Mouse (Mus musculus): ENCODE data around the gene Hist1h1a.

Hist1h1a gene

GRCm38 (mm10) chr13:23750839-23751477 lies 12.5 kb upstream of the Hist1h1a start, which contains the start of gene Hist1h2ab:
TSS of gene Hist1h2ab (plus strand) at chr13:23751126.
- ChIA-PET POLR2A (interaction anchor here (0.6 to 44.4 kb wide), 82 partner anchors 7 to 1922 kb away, joined by 3 to 2331 read pairs (median 7); partner anchors contain the start of genes Hist1h1a (in 4 of the 4), Hist1h1c (in 4 of the 4), Hist1h3a (in 4 of the 4) and Hist1h4a (in 4 of the 4)), CTCF (interaction anchor here in 1 of 4 experiments (1.6 to 2.6 kb wide), 2 partner anchors 10 to 11 kb away, joined by 4 to 11 read pairs; partner anchors contain the start of genes Hist1h1c and Hist1h4a)

- CTCF ChIA-PET: interaction anchor here in 1 of 4 experiments (0.8 to 2.6 kb wide), 5 partner anchors 9 to 67 kb away, joined by 3 to 11 read pairs (median 4); partner anchors contain the start of genes Hist1h1c, Hist1h2bc and Hist1h4a
- POLR2A ChIA-PET: interaction anchor here (0.6 to 44.4 kb wide), 96 partner anchors 6 to 1925 kb away, joined by 3 to 2331 read pairs (median 6); partner anchors contain the start of genes Hist1h1a (in 4 of the 4), Hist1h1c (in 4 of the 4), Hist1h3a (in 4 of the 4) and Hist1h4a (in 4 of the 4)
Measured at GRCm38 (mm10) chr13:23751478-23751956, 11.9 kb upstream of the Hist1h1a start.

GRCm38 (mm10) chr13:23752067-23752741 lies 11.3 kb upstream of the Hist1h1a start, which contains the start of gene Hist1h3b:
TSS of gene Hist1h3b (plus strand) at chr13:23752267.
- ChIA-PET CTCF (interaction anchor here in 1 of 4 experiments (0.8 to 2.6 kb wide), 5 partner anchors 9 to 68 kb away, joined by 3 to 11 read pairs (median 4); partner anchors contain the start of genes Hist1h1c, Hist1h2bc and Hist1h4a), POLR2A (interaction anchor here (0.6 to 44.4 kb wide), 95 partner anchors 6 to 1999 kb away, joined by 3 to 2331 read pairs (median 6); partner anchors contain the start of genes Hist1h1a (in 4 of the 4), Hist1h1c (in 4 of the 4), Hist1h3a (in 4 of the 4) and Hist1h4a (in 4 of the 4))

DNA sequence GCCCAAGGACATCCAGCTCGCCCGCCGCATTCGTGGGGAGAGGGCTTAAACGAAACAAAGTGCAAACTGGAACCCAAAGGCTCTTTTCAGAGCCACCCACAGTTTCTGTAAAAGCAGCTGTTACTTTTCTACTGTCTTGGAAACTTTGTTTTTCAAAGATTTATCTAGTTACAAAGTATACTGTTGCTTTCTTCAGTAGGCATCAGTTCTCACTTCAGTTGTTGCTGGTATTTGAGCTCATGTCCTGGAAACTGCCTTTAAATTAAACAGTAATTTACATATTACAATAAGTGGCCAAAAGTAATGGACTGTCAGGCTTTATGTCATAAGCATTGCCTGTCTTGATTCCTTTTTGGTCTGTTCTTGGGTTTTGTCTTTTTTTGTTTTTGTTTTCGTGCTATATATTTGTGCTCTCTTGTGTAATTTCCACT lies 10.7 kb upstream of the Hist1h1a start:
- CTCF ChIA-PET: interaction anchor here in 1 of 4 experiments (1.1 to 2.6 kb wide), 3 partner anchors 8 to 15 kb away, joined by 4 to 11 read pairs (median 4); partner anchors contain the start of genes Hist1h1c and Hist1h4a
- POLR2A ChIA-PET: interaction anchor here (0.6 to 44.4 kb wide), 61 partner anchors 5 to 1999 kb away, joined by 3 to 2331 read pairs (median 10); partner anchors contain the start of genes Hist1h1a (in 4 of the 4), Hist1h1c (in 4 of the 4), Hist1h3a (in 4 of the 4) and Hist1h3c (in 4 of the 4)

DNA sequence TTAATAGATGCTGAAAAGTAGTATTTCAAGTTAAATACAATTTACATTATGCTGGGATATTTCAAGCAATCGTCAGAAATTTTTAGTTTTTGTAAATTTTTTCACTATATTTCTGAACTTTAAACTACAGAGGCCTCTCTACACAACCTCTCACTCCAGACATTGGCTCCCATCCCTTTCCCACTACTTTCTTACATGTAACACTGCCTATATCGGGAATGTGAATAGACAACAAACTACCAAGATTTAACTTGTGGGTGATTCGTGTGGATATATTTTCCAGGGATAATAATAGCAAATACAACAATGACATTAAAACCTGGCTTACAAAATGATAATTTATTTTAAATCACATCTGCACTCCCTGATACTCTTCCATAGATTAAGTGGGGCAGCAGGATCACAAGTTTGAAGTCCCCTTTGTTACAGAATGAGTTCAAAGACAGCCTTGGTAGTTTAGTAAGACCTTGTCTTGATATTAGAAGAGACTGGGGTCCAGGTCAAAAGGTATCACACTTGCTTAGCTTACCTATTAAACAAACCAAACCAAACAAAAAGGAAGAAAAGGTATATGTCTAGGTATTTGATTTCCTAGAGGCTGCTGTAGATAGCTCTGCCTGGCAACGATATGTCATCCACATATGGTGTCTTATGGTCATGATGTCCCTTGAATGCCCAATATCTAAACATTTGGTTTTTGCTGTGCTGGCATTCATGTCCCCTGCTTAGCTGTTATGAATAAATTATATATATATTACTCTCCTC lies 10.0 kb upstream of the Hist1h1a start:
- POLR2A ChIA-PET: interaction anchor here (0.5 to 44.4 kb wide), 41 partner anchors 4 to 1888 kb away, joined by 3 to 2331 read pairs (median 19); partner anchors contain the start of genes Hist1h1a (in 4 of the 4), Hist1h3a (in 4 of the 4), Hist1h3c (in 4 of the 4) and Hist1h1c (in 3 of the 4)
- CTCF ChIA-PET: no interaction called here

DNA sequence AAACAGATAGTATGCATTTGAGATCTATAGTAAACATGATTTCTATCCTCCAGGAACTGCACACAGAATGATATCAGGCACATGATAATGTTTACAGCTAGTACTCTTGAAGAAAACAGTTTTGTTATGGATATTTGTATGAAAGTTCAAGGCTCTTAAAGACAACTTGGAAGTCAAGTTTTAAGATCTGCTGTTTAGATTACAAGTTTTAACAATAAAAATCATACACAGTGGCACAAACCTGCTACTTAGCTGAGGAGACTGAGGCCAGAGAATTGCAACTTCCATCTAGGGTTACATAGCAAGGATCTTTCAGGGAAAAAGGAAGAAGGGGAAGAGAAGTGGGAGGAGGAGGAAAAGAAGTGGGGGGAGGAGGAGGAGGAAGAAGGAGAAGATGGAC lies 8.5 kb upstream of the Hist1h1a start:
- ChIA-PET CTCF (no interaction called here), POLR2A (interaction anchor here (0.7 to 44.4 kb wide), 14 partner anchors 3 to 183 kb away, joined by 3 to 2331 read pairs (median 70); partner anchors contain the start of genes Hist1h3c (in 4 of the 4), Hist1h1a (in 3 of the 4), Hist1h1c (in 3 of the 4) and Hist1h3a (in 3 of the 4))

DNA sequence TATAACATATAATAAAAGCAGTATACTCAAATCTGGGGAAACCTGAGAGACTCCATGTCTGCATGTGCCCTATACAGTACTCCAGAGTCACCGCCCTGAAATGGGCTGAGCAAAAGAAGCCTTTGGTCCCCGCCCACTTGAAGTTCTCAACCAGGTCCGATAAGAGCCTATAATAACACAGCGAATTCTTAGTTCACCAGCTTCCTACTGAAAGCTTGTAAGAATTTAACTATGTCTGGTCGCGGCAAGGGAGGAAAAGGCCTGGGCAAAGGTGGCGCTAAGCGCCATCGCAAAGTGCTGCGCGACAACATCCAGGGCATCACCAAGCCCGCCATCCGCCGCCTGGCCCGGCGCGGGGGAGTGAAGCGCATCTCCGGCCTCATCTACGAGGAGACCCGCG lies 6.7 kb upstream of the Hist1h1a start, which contains the start of gene Hist1h4b:
Hist1h4b (plus strand) TSS at position 224 of the 400 bp plus-strand sequence.
- ChIA-PET POLR2A (interaction anchor here (0.6 to 44.4 kb wide), 50 partner anchors 1 to 1722 kb away, joined by 3 to 2331 read pairs (median 5); partner anchors contain the start of genes Hist1h1c (in 4 of the 4), Hist1h2bb (in 4 of the 4), Hist1h3c (in 4 of the 4) and Hist1h2ac (in 3 of the 4)), CTCF (interaction anchor here in 1 of 4 experiments (0.6 kb wide), 1 partner anchor 72 kb away, joined by 4 read pairs; no protein-coding TSS in a partner anchor)

DNA sequence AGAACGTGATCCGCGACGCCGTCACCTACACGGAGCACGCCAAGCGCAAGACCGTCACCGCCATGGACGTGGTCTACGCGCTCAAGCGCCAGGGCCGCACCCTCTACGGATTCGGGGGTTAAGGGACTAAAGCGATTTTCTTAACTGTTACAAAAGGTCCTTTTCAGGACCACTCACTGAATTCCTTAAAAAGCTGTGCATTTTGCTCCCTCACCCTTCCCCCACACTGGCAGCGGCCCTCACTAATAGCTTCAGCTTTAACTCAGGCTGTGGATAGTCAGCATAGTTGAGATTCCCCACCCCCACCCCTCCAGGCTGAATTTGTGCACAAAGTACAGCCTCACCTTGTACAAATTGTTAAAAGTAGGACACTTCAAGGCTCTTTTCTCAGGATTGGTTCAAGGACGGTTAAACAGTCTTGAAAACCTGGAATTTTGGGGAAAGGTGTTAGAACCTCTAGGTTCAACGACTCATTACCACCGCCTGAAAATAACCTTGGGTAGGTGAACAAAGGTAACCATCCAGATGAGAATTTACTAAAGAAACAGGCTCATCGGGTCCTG lies 6.2 kb upstream of the Hist1h1a start:
- ChIA-PET CTCF (interaction anchor here in 1 of 4 experiments (0.7 kb wide), 1 partner anchor 193 kb away, joined by 3 read pairs; no protein-coding TSS in a partner anchor), POLR2A (interaction anchor here (0.6 to 44.4 kb wide), 53 partner anchors 1 to 1722 kb away, joined by 3 to 2331 read pairs (median 5); partner anchors contain the start of genes Hist1h1c (in 4 of the 4), Hist1h2bb (in 4 of the 4), Hist1h3c (in 4 of the 4) and Hist1h2ac (in 3 of the 4))

DNA sequence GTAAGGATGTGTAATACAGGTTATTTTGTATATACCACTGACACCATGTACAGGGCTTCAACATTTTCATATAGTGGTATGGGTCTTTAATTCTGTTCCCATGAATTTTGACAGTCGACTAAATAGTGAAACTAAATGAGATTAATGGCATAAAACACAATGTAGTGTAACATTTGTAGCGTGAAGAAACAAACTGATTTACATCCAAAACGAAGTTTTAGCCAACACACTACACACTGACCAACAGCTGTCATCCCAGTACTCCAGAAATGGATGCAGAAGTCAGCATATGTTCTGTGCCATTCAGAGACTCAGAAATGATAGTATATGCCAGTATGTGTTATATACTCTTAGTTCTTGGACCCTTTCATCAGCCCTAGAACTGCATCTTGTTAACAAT lies 5.5 kb upstream of the Hist1h1a start:
- ChIA-PET CTCF (interaction anchor here in 1 of 4 experiments (0.7 kb wide), 1 partner anchor 192 kb away, joined by 3 read pairs; no protein-coding TSS in a partner anchor), POLR2A (interaction anchor here (0.7 to 44.4 kb wide), 40 partner anchors 0 to 325 kb away, joined by 3 to 2331 read pairs (median 6); partner anchors contain the start of genes Hist1h1c (in 4 of the 4), Hist1h2ac (in 3 of the 4), Hist1h2bb (in 3 of the 4) and Hist1h2bc (in 3 of the 4))

DNA sequence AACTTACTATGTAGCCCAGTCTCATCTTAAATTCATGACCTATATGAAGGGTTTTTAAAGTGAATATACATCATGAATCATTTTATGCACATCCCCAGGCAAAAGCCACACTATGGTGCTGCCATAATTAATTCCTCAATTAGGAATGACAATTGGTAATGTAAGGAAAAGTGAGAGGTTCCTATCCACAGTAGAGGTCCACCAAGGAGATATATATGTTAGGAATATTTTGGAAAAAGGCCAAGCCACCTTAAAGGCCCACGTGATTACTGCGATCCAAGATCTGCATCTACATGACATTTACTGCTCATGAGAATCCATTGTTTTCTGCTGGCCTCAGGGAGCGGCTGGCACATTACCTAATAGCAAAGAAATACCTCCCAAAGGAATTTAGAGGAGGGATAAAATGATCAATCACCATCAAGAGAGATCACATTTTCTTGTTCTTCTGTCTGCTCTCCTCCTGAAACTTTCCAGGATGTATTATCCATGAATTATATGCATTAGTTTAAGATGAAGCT lies 4.2 kb upstream of the Hist1h1a start:
- ChIA-PET CTCF (interaction anchor here in 2 of 4 experiments (0.6 kb wide), 2 partner anchors 17 to 27 kb away, joined by 3 read pairs; no protein-coding TSS in a partner anchor), POLR2A (interaction anchor here (0.6 to 44.4 kb wide), 57 partner anchors 1 to 1973 kb away, joined by 3 to 2331 read pairs (median 12); partner anchors contain the start of genes Hist1h2ab (in 4 of the 4), Hist1h2bb (in 4 of the 4), Hist1h3b (in 4 of the 4) and Hist1h3c (in 4 of the 4))

DNA sequence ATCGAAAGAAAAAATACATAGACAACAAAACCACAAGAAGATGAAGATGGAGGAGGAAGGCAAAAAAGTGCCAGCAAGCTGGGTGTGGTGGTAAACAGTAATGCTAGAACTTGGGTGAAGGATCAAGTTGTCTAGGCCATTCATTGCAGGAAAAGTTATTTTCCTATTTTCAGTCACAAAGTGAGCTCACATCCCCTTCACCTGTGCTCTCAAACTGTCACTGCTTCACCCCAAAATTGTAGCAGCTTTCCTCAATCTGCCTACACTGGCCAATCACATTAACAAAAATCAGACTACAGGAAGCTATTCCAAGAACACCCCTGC lies 3.6 kb upstream of the Hist1h1a start:
- ChIA-PET POLR2A (interaction anchor here (0.6 to 44.4 kb wide), 71 partner anchors 2 to 1977 kb away, joined by 3 to 2331 read pairs (median 8); partner anchors contain the start of genes Hist1h2ab (in 4 of the 4), Hist1h2bb (in 4 of the 4), Hist1h3b (in 4 of the 4) and Hist1h3c (in 4 of the 4)), CTCF (interaction anchor here in 2 of 4 experiments (0.6 to 1.1 kb wide), 3 partner anchors 18 to 76 kb away, joined by 3 read pairs; partner anchors contain the start of genes Hist1h2ac (in 1 of the 2) and Hist1h2bc (in 1 of the 2))

- CTCF ChIA-PET: interaction anchor here in 2 of 4 experiments (0.6 to 1.1 kb wide), 4 partner anchors 8 to 77 kb away, joined by 3 to 4 read pairs (median 3); partner anchors contain the start of genes Hist1h2ac (in 1 of the 2), Hist1h2bc (in 1 of the 2) and Hist1h3b (in 1 of the 2)
- POLR2A ChIA-PET: interaction anchor here (0.5 to 44.4 kb wide), 86 partner anchors 3 to 1978 kb away, joined by 3 to 2331 read pairs (median 6); partner anchors contain the start of genes Hist1h2ab (in 4 of the 4), Hist1h2bb (in 4 of the 4), Hist1h3b (in 4 of the 4) and Hist1h3c (in 4 of the 4)
Measured at GRCm38 (mm10) chr13:23760240-23760971, 3.1 kb upstream of the Hist1h1a start.

GRCm38 (mm10) chr13:23760972-23761864 lies 2.2 kb upstream of the Hist1h1a start, which contains the start of gene Hist1h4a:
TSS of gene Hist1h4a (minus strand) at chr13:23761230.
- POLR2A ChIA-PET: interaction anchor here (0.5 to 44.4 kb wide), 95 partner anchors 3 to 1933 kb away, joined by 3 to 2331 read pairs (median 8); partner anchors contain the start of genes Hist1h1c (in 4 of the 4), Hist1h2ab (in 4 of the 4), Hist1h2bb (in 4 of the 4) and Hist1h3b (in 4 of the 4)
- CTCF ChIA-PET: interaction anchor here in 1 of 4 experiments (1.0 to 1.1 kb wide), 2 partner anchors 9 to 77 kb away, joined by 3 to 4 read pairs; partner anchors contain the start of genes Hist1h2ac, Hist1h2bc and Hist1h3b
